Mouse (Mus musculus): ENCODE data around the gene Ubald1. TPM values are rescaled to one million over a fixed set of nuclear protein-coding genes. Genes with fewer than 3 reads are reported as not detected.

The Ubald1 gene
- polyA plus RNA-seq, 1 experiment = 31.3 TPM

- TF ChIP-seq POLR2A (IDR thresholded peaks at IDR 0.05; ENCODE audit: low read depth, low read length) = no peak
- TF ChIP-seq CTCF (IDR thresholded peaks at IDR 0.05; ENCODE audit: borderline replicate concordance, insufficient read depth, low read length) = no peak
- Histone ChIP-seq H3K4me1 (ENCODE audit: control insufficient read depth, insufficient read depth, low read length) (peaks cover 7% of the 10 kb centered on the region), H3K27ac (ENCODE audit: insufficient read depth, low read length) (no peak overlapping the region), H3K4me3 (ENCODE audit: insufficient read depth, low read length) (peak overlapping the region; percentile 79)
Measured at GRCm38 (mm10) chr16:4877701-4878100, 2.4 kb downstream of the Ubald1 start.

- Histone ChIP-seq H3K4me1 (ENCODE audit: control insufficient read depth, insufficient read depth, low read length) (peaks cover 7% of the 10 kb centered on the region), H3K4me3 (ENCODE audit: insufficient read depth, low read length) (no peak overlapping the region), H3K27ac (ENCODE audit: insufficient read depth, low read length) (no peak overlapping the region)
- TF ChIP-seq POLR2A (IDR thresholded peaks at IDR 0.05; ENCODE audit: low read depth, low read length) (no peak), CTCF (IDR thresholded peaks at IDR 0.05; ENCODE audit: borderline replicate concordance, insufficient read depth, low read length) (no peak)
Measured at GRCm38 (mm10) chr16:4877195-4877594, 2.9 kb downstream of the Ubald1 start.

GRCm38 (mm10) chr16:4876033-4876680 is 4.0 kb downstream of the Ubald1 start:
- H3K4me1 ChIP-seq (ENCODE audit: control insufficient read depth, insufficient read depth, low read length) = no peaks in the 10 kb centered on the region
- no peak overlapping the region for H3K27ac ChIP-seq (ENCODE audit: insufficient read depth, low read length)
- no peak overlapping the region for H3K4me3 ChIP-seq (ENCODE audit: insufficient read depth, low read length)
- TF ChIP-seq POLR2A (IDR thresholded peaks at IDR 0.05; ENCODE audit: low read depth, low read length) (no peak), CTCF (IDR thresholded peaks at IDR 0.05; ENCODE audit: borderline replicate concordance, insufficient read depth, low read length) (no peak)

GRCm38 (mm10) chr16:4875198-4876032 is 4.7 kb downstream of the Ubald1 start:
- Histone ChIP-seq H3K4me1 (ENCODE audit: control insufficient read depth, insufficient read depth, low read length) (no peaks in the 10 kb centered on the region), H3K27ac (ENCODE audit: insufficient read depth, low read length) (no peak overlapping the region), H3K4me3 (ENCODE audit: insufficient read depth, low read length) (no peak overlapping the region)
- TF ChIP-seq POLR2A (IDR thresholded peaks at IDR 0.05; ENCODE audit: low read depth, low read length) = no peak
- no peak for TF ChIP-seq CTCF (IDR thresholded peaks at IDR 0.05; ENCODE audit: borderline replicate concordance, insufficient read depth, low read length)

GRCm38 (mm10) chr16:4871926-4872325 is 8.2 kb downstream of the Ubald1 start:
- Histone ChIP-seq H3K27ac (ENCODE audit: insufficient read depth, low read length) (no peak overlapping the region), H3K4me1 (ENCODE audit: control insufficient read depth, insufficient read depth, low read length) (no peaks in the 10 kb centered on the region), H3K4me3 (ENCODE audit: insufficient read depth, low read length) (no peak overlapping the region)
- TF ChIP-seq CTCF (IDR thresholded peaks at IDR 0.05; ENCODE audit: borderline replicate concordance, insufficient read depth, low read length) (no peak), POLR2A (IDR thresholded peaks at IDR 0.05; ENCODE audit: low read depth, low read length) (no peak)

GRCm38 (mm10) chr16:4870490-4870889 is 9.6 kb downstream of the Ubald1 start:
- Histone ChIP-seq H3K4me3 (ENCODE audit: insufficient read depth, low read length) (no peak overlapping the region), H3K27ac (ENCODE audit: insufficient read depth, low read length) (no peak overlapping the region), H3K4me1 (ENCODE audit: control insufficient read depth, insufficient read depth, low read length) (no peaks in the 10 kb centered on the region)
- TF ChIP-seq POLR2A (IDR thresholded peaks at IDR 0.05; ENCODE audit: low read depth, low read length) (no peak), CTCF (IDR thresholded peaks at IDR 0.05; ENCODE audit: borderline replicate concordance, insufficient read depth, low read length) (no peak)

GRCm38 (mm10) chr16:4866101-4866695 is 13.9 kb downstream of the Ubald1 start:
- Histone ChIP-seq H3K4me1 (ENCODE audit: control insufficient read depth, insufficient read depth, low read length) (no peaks in the 10 kb centered on the region), H3K4me3 (ENCODE audit: insufficient read depth, low read length) (no peak overlapping the region), H3K27ac (ENCODE audit: insufficient read depth, low read length) (no peak overlapping the region)
- TF ChIP-seq POLR2A (IDR thresholded peaks at IDR 0.05; ENCODE audit: low read depth, low read length) = no peak
- no peak for TF ChIP-seq CTCF (IDR thresholded peaks at IDR 0.05; ENCODE audit: borderline replicate concordance, insufficient read depth, low read length)

GRCm38 (mm10) chr16:4863742-4864141 is 16.4 kb downstream of the Ubald1 start:
- Histone ChIP-seq H3K4me1 (ENCODE audit: control insufficient read depth, insufficient read depth, low read length) (no peaks in the 10 kb centered on the region), H3K4me3 (ENCODE audit: insufficient read depth, low read length) (no peak overlapping the region), H3K27ac (ENCODE audit: insufficient read depth, low read length) (no peak overlapping the region)
- no peak for TF ChIP-seq POLR2A (IDR thresholded peaks at IDR 0.05; ENCODE audit: low read depth, low read length)

GRCm38 (mm10) chr16:4862863-4863483 is 17.1 kb downstream of the Ubald1 start:
- TF ChIP-seq CTCF (IDR thresholded peaks at IDR 0.05; ENCODE audit: borderline replicate concordance, insufficient read depth, low read length) (peak; percentile 72), POLR2A (IDR thresholded peaks at IDR 0.05; ENCODE audit: low read depth, low read length) (no peak)

More at GRCm38 (mm10) chr16:4862863-4863483, 17.1 kb downstream of the Ubald1 start:
- no peak overlapping the region for H3K27ac ChIP-seq (ENCODE audit: insufficient read depth, low read length)
- H3K4me3 ChIP-seq (ENCODE audit: insufficient read depth, low read length) = no peak overlapping the region
- no peaks in the 10 kb centered on the region for H3K4me1 ChIP-seq (ENCODE audit: control insufficient read depth, insufficient read depth, low read length)
